Mouse (Mus musculus) cerebellum, adult (tissue): ENCODE measurements around the gene 2810021J22Rik.
"Not testable (repeated sequence)": the region's sequence is repeated elsewhere in the genome, so short reads cannot be mapped to it uniquely, and the experiment has no call there.

Source experiments
- ATAC-seq: cut with Nextera tagmentation; 2 replicates; pipeline ENCODE4 v1.9.2; 2017; ENCODE audit warnings: mild to moderate bottlenecking, moderate library complexity, mixed read lengths; ENCODE audit not compliant: insufficient number of reproducible peaks, low FRiP score, low TSS enrichment

The 2810021J22Rik gene

DNA sequence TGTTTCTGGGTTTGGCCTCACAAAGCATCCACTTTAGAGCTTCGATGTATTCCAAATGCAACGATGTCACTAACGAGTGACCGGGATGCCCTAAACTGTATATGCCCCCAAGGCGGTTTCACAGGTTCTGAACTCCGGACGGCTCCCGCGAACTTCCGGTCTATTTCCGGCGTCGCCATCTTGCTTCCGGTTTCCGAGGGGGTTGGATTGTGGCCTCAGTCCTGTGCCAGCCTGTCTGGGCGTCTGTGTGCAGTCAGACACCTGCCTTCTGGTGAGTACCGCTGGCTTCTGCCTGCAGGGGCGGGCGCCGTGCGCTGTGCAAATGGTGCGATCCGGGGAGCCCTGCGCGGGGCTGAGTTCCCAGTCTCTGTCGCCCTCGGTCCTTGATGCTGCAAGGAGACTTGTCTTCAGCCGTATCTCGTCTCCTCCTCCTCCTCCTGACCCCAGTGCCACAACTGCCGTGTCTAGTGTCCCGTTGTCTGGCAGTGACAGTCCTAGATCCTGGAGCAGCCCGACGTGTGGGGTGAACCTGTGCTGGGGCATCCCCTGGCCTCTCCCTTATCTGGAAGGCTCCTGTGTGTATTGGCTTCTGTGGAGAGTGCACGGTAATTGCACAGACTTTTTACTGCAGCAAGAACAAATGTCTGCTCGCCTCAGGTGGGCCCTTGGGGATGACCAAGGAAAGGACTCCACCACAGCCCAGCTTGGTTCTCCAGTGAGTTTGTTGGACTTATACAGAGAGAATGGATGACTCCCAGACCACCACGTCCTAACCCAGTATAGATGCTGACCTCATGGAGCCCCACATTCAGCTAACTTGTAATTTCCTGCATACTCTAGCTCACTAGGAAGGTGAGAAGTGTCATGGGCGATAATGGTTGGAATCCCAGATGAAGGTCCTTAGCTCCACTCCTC lies at the start of gene 2810021J22Rik:
2810021J22Rik (plus strand) TSS at position 178 of the 915 bp plus-strand sequence.
- peak; percentile 76; the same call in 1 of the 2 replicates for ATAC-seq

DNA sequence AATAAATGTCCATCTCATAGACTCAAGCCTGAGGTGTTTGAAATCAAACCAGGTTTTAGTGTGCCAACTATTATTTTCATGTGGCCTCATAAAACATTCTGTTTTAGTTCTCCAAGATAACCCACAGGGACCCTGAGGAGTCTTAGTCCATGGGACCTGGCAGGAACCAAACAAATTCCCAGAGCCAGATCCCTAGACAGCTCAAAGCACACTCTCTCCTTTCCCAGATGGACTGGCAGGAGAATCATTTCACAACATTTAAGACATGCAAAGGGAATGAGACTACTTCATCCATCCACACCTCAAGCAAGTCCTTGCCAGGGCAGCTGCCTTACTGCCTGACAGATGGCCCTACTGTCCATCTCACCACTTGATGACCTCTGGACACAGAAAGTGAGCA lies 38.1 kb upstream of the 2810021J22Rik start, which contains the start of gene Olfr312:
Olfr312 (plus strand) TSS at position 301 of the 400 bp plus-strand sequence.
- not testable (repeated sequence) for ATAC-seq

DNA sequence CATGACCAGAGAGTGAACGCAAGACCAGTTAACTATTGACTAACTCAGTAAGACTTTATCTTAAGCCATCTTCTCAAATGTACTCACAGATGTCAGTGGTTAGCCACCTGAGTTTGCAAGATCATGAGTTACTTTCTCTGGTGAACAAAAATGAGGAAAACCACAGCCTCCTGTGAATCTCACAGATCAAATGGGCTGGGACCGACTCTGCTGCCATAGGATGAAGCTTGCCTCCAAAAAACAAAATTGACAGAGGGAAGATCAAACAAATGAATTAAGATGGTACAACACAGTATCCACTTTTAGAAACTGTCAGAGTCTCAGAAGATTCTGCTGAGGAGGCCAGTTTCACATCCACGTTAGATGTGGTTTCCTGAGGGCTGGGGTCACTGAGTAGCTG lies 37.3 kb upstream of the 2810021J22Rik start:
- ATAC-seq, result no peak

GRCm38 (mm10) chr11:58832541-58832940 lies 34.5 kb upstream of the 2810021J22Rik start:
- not testable (repeated sequence) for ATAC-seq

DNA sequence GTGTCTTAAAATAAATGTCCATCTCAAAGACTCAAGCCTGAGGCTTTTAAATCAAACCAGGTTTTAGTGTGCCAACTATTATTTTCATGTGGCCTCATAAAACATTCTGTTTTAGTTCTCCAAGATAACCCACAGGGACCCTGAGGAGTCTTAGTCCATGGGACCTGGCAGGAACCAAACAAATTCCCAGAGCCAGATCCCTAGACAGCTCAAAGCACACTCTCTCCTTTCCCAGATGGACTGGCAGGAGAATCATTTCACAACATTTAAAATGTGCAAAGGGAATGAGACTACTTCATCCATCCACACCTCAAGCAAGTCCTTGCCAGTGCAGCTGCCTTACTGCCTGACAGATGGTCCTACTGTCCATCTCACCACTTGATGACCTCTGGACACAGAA lies 28.1 kb upstream of the 2810021J22Rik start, which contains the start of gene Olfr311:
Olfr311 (plus strand) TSS at position 301 of the 400 bp plus-strand sequence.
- not testable (repeated sequence) for ATAC-seq

DNA sequence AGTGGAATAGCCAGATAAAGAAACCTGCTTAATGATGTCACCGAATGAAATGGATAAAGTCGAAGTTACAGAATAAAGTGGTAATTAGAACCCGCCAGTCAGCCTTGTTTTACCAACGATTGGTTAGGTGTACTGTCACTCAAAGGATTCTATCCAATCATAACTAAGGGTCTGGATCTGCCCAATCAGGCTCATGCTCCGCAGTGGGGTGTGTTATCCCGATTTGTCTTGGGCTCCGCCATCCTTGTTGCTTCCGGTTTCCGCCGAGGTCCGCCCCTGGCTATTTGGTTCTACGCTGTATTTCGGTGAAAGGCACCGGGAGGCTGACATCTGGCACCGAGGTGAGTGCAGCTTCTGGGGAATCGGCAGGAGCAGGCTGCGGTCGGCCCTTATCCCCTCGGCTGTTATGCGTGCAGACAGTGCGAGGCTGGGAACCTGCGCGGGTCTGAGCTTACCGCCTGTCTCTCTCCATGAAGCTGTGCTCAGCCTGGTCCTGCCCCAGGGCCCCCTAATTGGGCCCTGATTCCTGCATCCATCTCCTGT lies 20.0 kb upstream of the 2810021J22Rik start, which contains the start of gene Gm12258:
Gm12258 (plus strand) TSS at position 240 of the 543 bp plus-strand sequence.
- peak; percentile 100 for ATAC-seq

DNA sequence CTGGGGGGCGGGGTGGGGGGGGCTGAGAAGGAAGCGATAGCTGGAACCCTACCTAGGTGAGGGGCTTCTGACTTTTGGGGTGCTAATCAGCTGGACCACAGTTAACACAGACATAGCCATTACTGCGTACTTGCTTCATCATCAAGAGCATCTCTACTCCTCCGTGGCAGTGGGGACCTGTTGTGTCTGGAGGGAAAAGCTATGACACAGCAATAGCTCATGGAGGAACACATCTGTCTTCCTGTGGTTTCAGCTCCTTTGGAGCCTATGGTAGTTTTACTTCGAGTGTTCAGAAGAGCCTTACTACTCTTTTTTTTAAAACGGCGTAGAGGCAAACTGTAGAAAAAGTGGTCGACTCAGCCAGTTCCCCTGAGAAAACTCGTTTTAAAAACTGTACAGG lies 19.4 kb upstream of the 2810021J22Rik start:
- 0 out of 2 replicates have a peak, but pooled peaks have one; percentile 7 for ATAC-seq

GRCm38 (mm10) chr11:58849731-58850130 lies 17.3 kb upstream of the 2810021J22Rik start:
- no peak for ATAC-seq

- no peak for ATAC-seq
Observed at GRCm38 (mm10) chr11:58860744-58861143, 6.3 kb upstream of the 2810021J22Rik start.

- ATAC-seq, result no peak
Observed at GRCm38 (mm10) chr11:58867954-58868330, 926 bp downstream of the 2810021J22Rik start.

DNA sequence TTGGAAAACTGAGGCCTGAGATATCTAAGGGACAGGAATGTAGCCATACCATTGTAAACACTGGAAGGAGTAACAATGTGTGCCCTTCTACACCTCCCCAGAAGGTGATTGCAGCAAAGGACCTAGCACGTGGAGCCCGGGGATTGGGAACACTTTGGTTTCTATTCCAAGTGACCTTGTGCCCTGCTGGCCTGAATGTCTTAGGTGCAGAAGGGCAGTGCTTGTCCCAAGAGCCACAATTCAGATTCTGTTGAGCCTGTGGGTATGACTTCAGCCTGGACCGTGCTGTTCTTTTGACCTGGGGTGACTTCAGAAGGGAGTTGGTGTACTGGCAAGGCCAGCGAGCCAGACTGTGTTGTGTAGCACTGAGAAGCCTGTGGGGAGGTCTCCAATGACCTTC lies 3.9 kb downstream of the 2810021J22Rik start:
- ATAC-seq, result no peak

DNA sequence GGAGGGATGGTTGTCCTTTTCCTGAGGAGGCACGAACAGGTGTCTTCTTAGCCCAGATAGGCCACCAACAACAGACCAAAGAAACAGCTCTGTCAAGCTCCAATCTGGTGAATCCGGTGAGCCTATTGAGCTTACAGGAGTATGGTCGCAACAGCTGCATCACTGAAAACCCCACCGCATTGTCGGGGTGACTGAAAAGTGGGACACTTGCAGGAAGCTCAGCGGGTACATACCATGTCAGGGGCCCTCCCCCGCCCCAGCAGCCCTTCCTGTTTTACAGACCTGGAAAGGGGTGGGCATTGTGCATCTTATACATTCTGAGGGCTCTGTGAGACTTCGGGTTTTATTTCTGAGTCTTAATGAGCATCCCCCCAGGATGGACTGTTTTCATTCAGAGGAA lies 16.7 kb downstream of the 2810021J22Rik start:
- ATAC-seq, result no peak

DNA sequence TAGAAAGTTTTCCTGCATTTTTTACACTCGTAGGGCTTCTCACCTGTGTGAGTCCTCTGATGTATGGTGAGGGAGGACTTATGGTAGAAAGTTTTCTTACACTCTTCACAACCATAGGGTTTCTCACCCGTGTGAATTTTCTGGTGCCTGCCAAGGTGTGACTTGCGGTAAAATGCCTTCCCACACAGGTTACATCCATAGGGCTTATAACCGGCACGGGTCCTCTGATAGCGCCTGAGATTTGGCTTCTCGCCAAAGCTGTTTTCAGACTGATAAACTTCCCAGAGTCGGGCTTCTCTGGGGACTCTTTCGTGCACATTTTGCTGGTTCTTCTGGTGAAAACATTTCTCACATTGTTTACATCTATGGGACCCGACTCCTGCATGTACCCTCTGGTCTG lies 23.5 kb downstream of the 2810021J22Rik start:
- no peak for ATAC-seq

GRCm38 (mm10) chr11:58894456-58894855 lies 27.4 kb downstream of the 2810021J22Rik start:
- no peak for ATAC-seq

- ATAC-seq, result no peak
Observed at GRCm38 (mm10) chr11:58897485-58897884, 30.5 kb downstream of the 2810021J22Rik start.

DNA sequence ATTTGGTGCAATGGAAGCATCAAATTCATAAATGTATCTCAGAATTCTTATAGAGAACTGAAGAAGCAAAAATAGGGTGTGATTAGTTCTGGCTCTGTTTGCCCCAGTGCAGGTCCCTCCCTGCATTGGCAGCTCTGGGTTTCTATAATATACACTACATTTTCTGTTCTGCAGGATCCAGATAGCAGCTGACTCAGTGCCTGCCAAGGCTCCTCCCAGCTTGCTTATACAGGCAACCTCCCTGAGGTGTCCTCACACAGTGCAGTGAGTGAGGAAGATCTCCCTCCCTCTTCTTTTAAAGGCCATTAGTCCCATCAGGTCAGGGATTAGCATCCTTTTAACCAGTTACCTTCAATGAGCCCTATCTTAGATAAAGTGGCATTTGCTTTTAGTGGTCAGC lies 34.1 kb downstream of the 2810021J22Rik start:
- ATAC-seq, result no peak

GRCm38 (mm10) chr11:58903511-58904409 lies 36.7 kb downstream of the 2810021J22Rik start, which contains the start of gene Zfp39:
Zfp39 (minus strand) TSS chr11:58904225.
- ATAC-seq, result peak; percentile 94

- ATAC-seq, result no peak
Observed at GRCm38 (mm10) chr11:58904410-58904718, 37.3 kb downstream of the 2810021J22Rik start.

DNA sequence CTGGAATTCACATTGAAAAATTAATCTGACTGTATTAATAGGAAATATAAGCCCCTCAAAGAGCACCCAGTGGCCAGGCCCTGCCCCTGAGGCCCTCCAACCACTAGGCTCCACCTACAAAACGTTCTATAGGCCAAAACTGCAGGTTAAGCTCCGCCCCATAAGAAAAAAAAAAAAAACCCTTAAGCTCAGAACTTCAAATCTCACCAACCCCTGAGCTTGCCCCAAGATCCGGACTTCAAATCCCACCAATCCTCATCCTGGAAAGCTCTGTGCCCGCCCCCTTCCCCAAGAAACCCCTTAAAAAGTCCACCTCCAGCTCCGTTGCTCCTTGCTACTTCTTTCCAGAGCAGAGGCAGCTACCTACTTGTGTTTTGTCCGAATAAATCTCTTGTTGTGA lies 37.8 kb downstream of the 2810021J22Rik start:
- no peak for ATAC-seq

GRCm38 (mm10) chr11:58913776-58914175 lies 46.8 kb downstream of the 2810021J22Rik start:
- no peak for ATAC-seq
